Mouse (Mus musculus) embryonic facial prominence, embryonic 11.5 days (tissue): ENCODE data around the gene Gm20388. TPM values are rescaled to one million over a fixed set of nuclear protein-coding genes. Genes with fewer than 3 reads are reported as not detected.
A peak's percentile ranks its signal among the peaks of the same experiment; 100 is the strongest.

Source experiments
- ATAC-seq: fragments of 200-750 bp; cut with Nextera tagmentation; replicated peaks from 2 replicates; pipeline ENCODE4 v1.8.0; 2017; ENCODE audit warnings: low read depth; ENCODE audit not compliant: insufficient number of reproducible peaks, low FRiP score, low TSS enrichment
- DNase-seq: peaks from one replicate; pipeline ENCODE4 v3.0.0-alpha.2; 2015; ENCODE audit warnings: low spot score
- H3K27ac ChIP-seq: fragments of 300-500 bp; sonication (generic); replicated peaks from 2 replicates; pipeline ENCODE4 v1.5.1; 2014; ENCODE audit warnings: mild to moderate bottlenecking, low read depth, low read length, control low read depth
- H3K27me3 ChIP-seq: fragments of 300-500 bp; sonication (generic); 2 replicates; pipeline ENCODE4 v1.6.1; 2014; ENCODE audit warnings: mild to moderate bottlenecking, low read length, moderate library complexity, mixed read lengths; ENCODE audit not compliant: control insufficient read depth, insufficient read depth
- H3K36me3 ChIP-seq: fragments of 300-500 bp; sonication (generic); replicated peaks from 2 replicates; pipeline ENCODE4 v1.6.1; 2014; ENCODE audit warnings: low read depth, mild to moderate bottlenecking, low read length, moderate library complexity, mixed read lengths; ENCODE audit not compliant: control insufficient read depth, insufficient read depth
- H3K4me1 ChIP-seq: fragments of 300-500 bp; sonication (generic); 2 replicates; pipeline ENCODE4 v1.6.1; 2014; ENCODE audit warnings: low read length, mixed read lengths; ENCODE audit not compliant: control insufficient read depth, insufficient read depth
- H3K4me2 ChIP-seq: fragments of 300-500 bp; sonication (generic); 2 replicates; pipeline ENCODE4 v1.6.1; 2014; ENCODE audit warnings: low read depth, mild to moderate bottlenecking, control low read depth, low read length, moderate library complexity
- H3K4me3 ChIP-seq: fragments of 300-500 bp; sonication (generic); 2 replicates; pipeline ENCODE4 v1.5.1; 2014; ENCODE audit warnings: low read depth, low read length, control low read depth
- H3K9ac ChIP-seq: fragments of 300-500 bp; sonication (generic); replicated peaks from 2 replicates; pipeline ENCODE4 v1.6.1; 2014; ENCODE audit warnings: mild to moderate bottlenecking, control low read depth, low read length
- H3K9me3 ChIP-seq: fragments of 300-500 bp; sonication (generic); replicated peaks from 2 replicates; pipeline ENCODE4 v1.6.1; 2016; ENCODE audit warnings: mild to moderate bottlenecking, low read length, inconsistent platforms, mixed read lengths; ENCODE audit not compliant: control insufficient read depth
- WGBS: fragments of 180-500 bp; shearing (Covaris S2); extraction: QIAGEN DNeasy Blood & Tissue Kit; methylation state at CpG from one replicate; pipeline ENCODE4 v1.1.7; 2014; 5-methylcytosine and 5-hydroxymethylcytosine counted together
- polyA plus RNA-seq: library from polyadenylated mRNA; unstranded; fragments of >200 nt; fragmentation: Nextera tagmentation; extraction: Ambion mirVana; gene quantifications from 2 replicates; pipeline ENCODE4 v1.2.1, GENCODE M21; 2014

The Gm20388 gene
- polyA plus RNA-seq, 1 experiment from 2014 or later = 3.1 TPM

DNA sequence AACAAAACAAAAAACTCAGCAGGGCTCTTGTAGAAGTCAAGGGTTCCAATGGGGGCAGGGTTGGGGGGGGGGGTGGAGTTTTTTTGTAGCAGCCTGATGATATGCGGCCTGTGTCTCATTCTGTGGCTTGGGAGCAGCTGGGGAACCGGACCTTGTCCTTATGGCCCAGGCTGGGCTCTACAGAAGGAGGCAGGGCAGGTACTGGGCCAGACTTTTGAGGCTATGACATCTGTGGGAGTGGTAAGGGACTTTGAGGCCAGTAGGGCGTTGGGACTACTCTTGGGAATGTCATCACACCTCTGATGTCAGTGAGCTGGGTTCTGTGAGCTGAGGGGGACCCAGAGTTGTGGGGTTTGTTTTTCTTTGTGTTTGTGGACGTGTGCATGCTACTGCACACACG lies 584.8 kb downstream of the Gm20388 start:
- WGBS = 78% methylated on average over 5 of the region's 5 CpGs
- ATAC-seq = no peak
- 0 out of 2 replicates have a peak overlapping the region, but pooled peaks have one; percentile 20 for H3K27ac ChIP-seq
- no peak overlapping the region for H3K4me3 ChIP-seq
- H3K4me2 ChIP-seq = no peak overlapping the region
- no peaks in the 10 kb centered on the region for H3K36me3 ChIP-seq
- H3K27me3 ChIP-seq = no peaks in the 10 kb centered on the region; the same call in 1 of the 2 replicates
- no peak overlapping the region for H3K9ac ChIP-seq
- peaks cover 32% of the 10 kb centered on the region for H3K4me1 ChIP-seq
- no peak for DNase-seq
- no peaks in the 10 kb centered on the region for H3K9me3 ChIP-seq

DNA sequence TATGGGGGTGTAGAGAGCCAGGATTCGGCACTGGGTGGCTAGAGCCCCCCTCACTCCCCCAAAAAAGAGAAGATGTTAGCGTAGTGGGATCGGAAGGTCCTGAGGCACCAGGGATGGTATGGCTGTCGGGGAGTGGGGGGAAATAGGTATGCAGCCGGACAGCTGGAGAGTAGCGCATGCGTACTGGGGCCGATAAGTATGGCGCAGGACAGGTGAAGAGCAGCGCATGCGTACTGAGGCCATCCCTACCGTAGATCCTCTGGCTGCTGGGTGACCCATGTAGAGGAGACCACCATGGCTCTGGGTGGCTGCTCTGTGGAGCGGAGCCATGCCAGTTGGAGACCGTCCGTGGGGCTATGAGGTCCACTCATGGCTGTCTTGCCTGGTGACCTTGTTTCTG lies 585.8 kb downstream of the Gm20388 start:
- Histone ChIP-seq H3K27me3 (no peaks in the 10 kb centered on the region), H3K4me2 (no peak overlapping the region), H3K27ac (no peak overlapping the region), H3K4me3 (no peak overlapping the region), H3K9ac (no peak overlapping the region), H3K9me3 (no peaks in the 10 kb centered on the region), H3K36me3 (no peaks in the 10 kb centered on the region), H3K4me1 (peaks cover 32% of the 10 kb centered on the region)
- WGBS = 96% methylated on average over 15 of the region's 15 CpGs
- DNase-seq (no peak), ATAC-seq (no peak)

DNA sequence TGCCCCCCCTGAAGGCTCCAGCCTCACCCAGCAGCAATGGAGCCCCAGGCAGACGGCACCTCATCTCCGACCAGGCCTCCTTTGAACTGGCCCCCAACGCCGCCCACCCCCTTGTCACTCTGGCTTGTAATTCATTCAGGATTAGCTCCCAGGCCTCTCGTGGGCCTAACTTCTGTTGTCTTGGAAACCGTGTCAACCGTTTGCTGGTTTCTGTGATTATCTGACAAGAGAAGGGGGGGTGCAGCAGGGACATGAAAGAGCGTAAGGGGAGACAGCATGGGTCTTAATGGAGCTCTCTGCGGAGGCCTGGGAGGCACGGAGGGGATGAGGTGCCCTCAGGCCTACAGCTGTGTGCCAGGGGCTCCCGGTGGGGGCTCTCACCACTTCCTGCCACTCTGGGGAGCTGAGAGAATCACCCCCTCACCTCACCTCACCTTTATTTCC lies 586.9 kb downstream of the Gm20388 start:
- H3K4me3 ChIP-seq = no peak overlapping the region
- WGBS = 21% methylated on average over 11 of the region's 11 CpGs
- H3K27me3 ChIP-seq = no peaks in the 10 kb centered on the region
- peaks cover 30% of the 10 kb centered on the region for H3K4me1 ChIP-seq
- 0 out of 2 replicates have a peak overlapping the region, but pooled peaks have one; percentile 47 for H3K27ac ChIP-seq
- no peak for ATAC-seq
- H3K4me2 ChIP-seq = 0 out of 2 replicates have a peak overlapping the region, but pooled peaks have one; percentile 16
- no peaks in the 10 kb centered on the region for H3K9me3 ChIP-seq
- peak; percentile 67 for DNase-seq
- no peaks in the 10 kb centered on the region for H3K36me3 ChIP-seq
- peak overlapping the region; percentile 41 for H3K9ac ChIP-seq

DNA sequence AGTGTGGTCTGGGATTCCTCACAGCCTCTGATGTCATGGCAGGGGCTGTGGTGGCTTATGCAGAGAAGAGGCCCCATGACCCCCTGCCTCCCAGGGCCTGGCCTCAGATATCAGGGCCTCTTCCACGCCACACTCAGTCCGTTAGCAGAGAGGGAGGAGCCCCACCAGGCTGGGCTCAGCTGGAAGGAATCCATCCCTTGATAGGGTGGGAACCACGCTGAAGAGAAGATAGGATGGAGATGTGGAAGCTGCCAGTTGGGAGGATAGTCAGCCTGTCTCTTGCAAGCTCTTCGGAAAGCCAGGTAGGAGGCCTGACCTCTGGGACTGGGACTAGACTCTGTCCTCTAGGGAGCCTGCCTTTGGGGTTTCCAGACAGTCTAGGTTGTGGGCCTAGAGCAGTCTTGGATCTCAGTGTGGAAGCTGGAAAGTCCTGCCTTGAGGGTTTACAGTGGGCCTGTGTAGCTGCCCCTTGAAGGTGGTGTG lies 587.7 kb downstream of the Gm20388 start:
- H3K4me3 ChIP-seq = no peak overlapping the region

DNA sequence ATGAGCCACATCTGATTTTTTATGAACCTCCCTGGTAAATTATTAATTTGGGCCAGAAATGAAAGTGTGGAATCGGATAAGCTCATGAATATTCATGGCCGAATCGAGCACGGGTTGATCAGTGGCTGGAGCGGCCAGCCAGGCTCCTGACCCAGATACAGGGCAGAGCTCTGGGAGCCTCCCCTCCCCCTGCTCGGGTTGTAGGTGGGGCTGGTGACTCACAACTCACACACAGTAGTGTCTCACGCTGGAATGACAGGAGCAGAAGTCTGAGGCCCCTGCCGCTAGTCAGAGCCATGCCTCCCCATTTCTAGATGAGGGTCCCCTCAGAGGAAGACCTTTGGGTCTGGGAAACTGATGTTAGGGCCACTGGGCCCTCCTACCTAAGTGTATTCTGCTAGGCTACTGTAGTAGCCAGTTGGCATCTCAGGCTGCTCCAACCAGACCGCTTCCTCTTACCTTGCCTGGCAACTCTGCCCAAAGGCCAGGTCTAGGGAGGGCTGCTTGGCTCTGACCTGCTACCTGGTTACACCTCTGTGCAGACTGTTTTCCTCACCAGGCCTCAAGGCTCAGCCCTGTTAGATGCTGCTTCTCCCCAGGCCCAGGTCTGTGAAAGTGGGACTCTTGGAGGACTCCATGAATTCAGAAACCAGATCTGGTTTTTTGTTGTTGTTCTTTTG lies 588.4 kb downstream of the Gm20388 start:
- ATAC-seq (no peak), DNase-seq (no peak)
- Histone ChIP-seq H3K9ac (peak overlapping the region; percentile 22), H3K4me3 (no peak overlapping the region), H3K36me3 (no peaks in the 10 kb centered on the region), H3K27me3 (no peaks in the 10 kb centered on the region), H3K9me3 (no peaks in the 10 kb centered on the region), H3K4me1 (peaks cover 33% of the 10 kb centered on the region), H3K27ac (no peak overlapping the region), H3K4me2 (peak overlapping the region; percentile 25)
- 21% methylated on average over 9 of the region's 9 CpGs for WGBS

More for the DNA sequence above, 587.7 kb downstream of the Gm20388 start:
- H3K27me3 ChIP-seq = no peaks in the 10 kb centered on the region
- H3K4me2 ChIP-seq = peak overlapping the region; percentile 25
- no peaks in the 10 kb centered on the region for H3K36me3 ChIP-seq
- peak overlapping the region; percentile 41 for H3K9ac ChIP-seq
- peaks cover 30% of the 10 kb centered on the region for H3K4me1 ChIP-seq
- WGBS = 22% methylated on average over 4 of the region's 4 CpGs
- no peak for DNase-seq
- ATAC-seq = no peak; the same call in 1 of the 2 replicates
- H3K9me3 ChIP-seq = no peaks in the 10 kb centered on the region
- peak overlapping the region; percentile 47; the same call in 1 of the 2 replicates for H3K27ac ChIP-seq

DNA sequence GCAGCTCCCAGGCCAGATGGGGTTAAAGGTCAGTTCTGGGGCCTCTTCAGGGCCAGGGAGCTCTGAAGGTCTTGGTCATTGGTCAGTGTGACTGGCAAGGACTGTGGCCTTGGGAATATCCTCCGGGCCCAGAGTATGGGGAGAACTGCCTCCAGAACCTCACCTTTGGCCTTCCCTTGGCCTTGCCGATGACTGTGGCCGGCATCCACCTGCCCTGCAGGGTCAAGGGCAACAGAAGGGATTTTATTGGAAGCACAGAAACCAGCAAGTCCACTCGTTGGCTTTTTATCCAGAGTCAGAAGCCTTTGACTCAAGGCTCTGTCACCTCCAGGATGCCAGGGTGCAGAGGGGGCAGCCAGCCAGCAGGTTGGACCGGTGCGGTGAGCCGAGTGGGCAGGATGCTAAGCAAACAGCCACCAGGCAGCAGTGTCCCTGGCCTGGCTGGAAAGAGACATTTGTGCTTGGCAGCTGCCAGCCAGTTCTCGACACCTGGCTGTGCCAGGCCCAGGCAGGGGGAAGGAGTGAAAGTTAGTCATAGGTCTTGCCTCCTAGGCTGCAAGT lies 590.1 kb downstream of the Gm20388 start:
- no peak overlapping the region for H3K4me2 ChIP-seq
- H3K9ac ChIP-seq = no peak overlapping the region
- DNase-seq (no peak), ATAC-seq (no peak)
- H3K4me3 ChIP-seq = no peak overlapping the region
- H3K36me3 ChIP-seq = no peaks in the 10 kb centered on the region
- 72% methylated on average over 8 of the region's 8 CpGs for WGBS
- no peaks in the 10 kb centered on the region for H3K9me3 ChIP-seq
- no peaks in the 10 kb centered on the region for H3K27me3 ChIP-seq
- no peak overlapping the region for H3K27ac ChIP-seq
- H3K4me1 ChIP-seq = peaks cover 43% of the 10 kb centered on the region

DNA sequence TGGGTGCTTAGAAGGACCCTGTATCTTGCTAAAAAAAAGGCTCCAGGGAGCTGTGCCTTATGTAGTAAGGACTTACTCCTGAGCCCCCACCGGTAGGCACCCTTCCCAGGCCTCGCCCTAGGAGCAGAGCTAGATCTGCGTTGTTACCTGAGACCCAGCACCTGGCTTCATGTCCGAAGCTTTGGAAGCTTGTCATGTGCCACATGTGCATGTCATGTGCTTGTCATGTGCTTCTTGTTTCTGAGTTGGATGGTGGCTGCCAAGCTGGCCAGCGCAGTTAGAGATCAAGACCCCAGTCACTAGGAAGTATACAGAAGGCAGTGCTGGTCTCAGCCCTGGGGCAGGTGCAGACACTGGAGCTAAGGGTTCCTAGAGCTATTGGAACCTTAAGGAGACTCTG lies 590.8 kb downstream of the Gm20388 start:
- ATAC-seq (no peak), DNase-seq (no peak)
- Histone ChIP-seq H3K27me3 (no peaks in the 10 kb centered on the region), H3K9me3 (no peaks in the 10 kb centered on the region), H3K4me3 (no peak overlapping the region), H3K9ac (no peak overlapping the region), H3K4me2 (no peak overlapping the region), H3K36me3 (no peaks in the 10 kb centered on the region), H3K27ac (no peak overlapping the region), H3K4me1 (peaks cover 47% of the 10 kb centered on the region)
- WGBS = 81% methylated on average over 5 of the region's 5 CpGs

DNA sequence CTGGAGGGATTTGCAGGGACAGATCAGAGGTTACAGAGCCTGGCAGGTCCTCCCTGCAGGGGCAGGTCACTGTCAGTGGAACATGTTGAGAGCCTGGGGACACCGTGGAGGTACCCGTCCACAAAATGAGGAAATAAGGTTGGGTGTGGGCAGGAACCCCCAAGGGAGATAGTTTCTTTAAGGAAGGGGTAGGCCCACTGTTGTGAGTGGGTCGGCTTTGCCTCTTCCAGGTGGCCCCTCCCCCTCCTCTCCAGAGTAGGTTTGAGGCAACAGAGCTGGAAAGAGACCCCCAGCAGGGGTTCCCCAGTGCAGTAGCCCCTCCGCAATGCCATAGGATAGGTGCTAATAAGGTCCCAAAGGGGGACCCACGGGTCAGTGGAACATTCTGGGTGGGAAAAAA lies 591.8 kb downstream of the Gm20388 start:
- Histone ChIP-seq H3K36me3 (no peaks in the 10 kb centered on the region), H3K4me3 (no peak overlapping the region), H3K4me1 (peaks cover 42% of the 10 kb centered on the region), H3K27me3 (no peaks in the 10 kb centered on the region), H3K9me3 (no peaks in the 10 kb centered on the region), H3K9ac (no peak overlapping the region), H3K4me2 (no peak overlapping the region), H3K27ac (no peak overlapping the region)
- DNase-seq = no peak
- 59% methylated on average over 5 of the region's 5 CpGs for WGBS
- ATAC-seq = no peak
